Mouse (Mus musculus) cerebellum, adult 9-11 months (tissue): ENCODE results near the gene Zfp280b.
"Not testable (repeated sequence)": the region's sequence is repeated elsewhere in the genome, so short reads cannot be mapped to it uniquely, and the experiment has no call there.

Experiments used
- DNase-seq: peaks from one replicate; pipeline ENCODE4 v3.0.0; 2022

The Zfp280b gene

DNA sequence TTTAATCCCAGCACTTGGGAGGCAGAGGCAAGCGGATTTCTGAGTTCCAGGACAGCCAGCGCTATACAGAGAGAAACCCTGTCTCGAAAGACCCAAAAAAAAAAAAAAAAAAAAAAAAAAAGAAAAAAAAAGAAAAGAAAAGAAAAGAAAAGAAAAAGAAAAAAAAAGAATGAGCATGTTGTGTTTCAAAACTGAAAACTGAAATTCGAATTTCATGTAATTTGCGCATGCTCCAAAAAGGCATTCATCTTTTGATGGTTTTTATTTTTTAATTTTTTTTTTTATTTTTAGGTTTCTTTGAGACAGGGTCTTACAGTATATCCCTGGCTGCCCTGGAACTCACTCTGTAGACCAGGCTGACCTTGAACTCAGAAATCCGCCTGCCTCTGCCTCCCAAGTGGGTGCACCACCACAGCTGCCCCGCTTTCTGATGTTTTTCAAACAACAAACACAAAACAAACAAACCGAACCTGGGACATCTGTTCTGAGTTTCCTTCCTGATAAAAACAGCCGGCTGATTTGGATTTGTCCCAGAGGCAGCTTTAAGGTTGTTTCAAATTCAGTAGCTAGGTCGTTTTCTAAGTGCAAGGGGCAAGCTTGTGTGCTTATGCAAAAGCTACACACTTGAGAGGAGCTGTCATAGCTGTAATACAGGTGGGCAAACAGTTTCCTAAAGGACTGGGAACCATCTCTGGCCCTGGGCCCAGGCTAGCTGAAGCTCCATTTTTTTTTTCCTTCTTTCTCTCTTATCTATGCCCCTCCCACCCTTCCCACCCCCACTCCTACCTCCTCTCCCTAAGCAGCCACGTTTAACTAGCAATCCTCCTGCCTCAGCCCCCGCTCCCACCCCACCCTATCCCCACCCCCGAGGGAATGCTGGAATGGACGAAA lies 694 bp upstream of the Zfp280b start:
- DNase-seq, result no peak

DNA sequence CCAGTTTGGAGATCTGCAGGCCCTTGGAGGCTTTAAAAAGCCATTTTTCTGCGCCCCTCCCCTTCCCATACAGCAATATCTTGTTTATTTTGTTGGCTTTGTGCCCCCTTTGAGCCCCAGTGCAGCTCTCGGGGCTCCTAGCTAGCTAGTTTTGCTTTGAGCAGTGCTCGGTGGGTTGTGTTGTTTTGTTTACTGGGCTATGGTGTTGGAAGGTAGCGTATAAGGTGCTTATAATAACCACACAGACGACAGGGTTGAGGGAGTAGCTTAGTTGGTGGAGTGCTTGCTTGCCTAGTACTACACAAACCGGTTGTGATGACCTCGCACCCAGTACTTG lies 637 bp downstream of the Zfp280b start:
- DNase-seq, result no peak

DNA sequence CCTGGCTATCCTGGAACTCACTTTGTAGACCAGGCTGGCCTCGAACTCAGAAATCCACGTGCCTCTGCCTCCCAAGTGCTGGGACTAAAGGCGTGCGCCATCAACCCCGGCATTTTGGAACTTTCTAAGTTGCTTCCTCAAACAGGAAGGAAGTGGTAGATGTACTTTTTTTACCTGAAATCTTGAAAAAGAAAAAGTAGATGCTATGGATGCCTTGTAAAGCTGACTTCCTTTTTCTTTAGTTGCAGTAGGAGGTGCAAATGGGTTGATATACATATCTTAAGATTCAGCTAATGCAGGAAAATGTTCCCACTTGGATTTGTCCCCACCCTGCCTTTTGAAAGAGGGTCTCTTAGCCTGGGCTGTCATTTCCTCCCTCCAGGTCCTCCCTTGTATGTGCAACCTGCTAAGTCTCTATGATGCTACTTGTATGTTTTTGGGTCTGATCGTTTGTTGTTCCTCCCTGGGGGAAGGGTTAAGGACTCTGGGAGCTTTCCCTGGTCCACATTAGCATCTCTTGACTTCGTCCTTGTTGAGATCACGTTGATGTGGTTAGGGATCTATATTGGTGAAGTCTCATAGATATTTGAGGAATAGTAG lies 1.7 kb downstream of the Zfp280b start:
- DNase-seq, result no peak

DNA sequence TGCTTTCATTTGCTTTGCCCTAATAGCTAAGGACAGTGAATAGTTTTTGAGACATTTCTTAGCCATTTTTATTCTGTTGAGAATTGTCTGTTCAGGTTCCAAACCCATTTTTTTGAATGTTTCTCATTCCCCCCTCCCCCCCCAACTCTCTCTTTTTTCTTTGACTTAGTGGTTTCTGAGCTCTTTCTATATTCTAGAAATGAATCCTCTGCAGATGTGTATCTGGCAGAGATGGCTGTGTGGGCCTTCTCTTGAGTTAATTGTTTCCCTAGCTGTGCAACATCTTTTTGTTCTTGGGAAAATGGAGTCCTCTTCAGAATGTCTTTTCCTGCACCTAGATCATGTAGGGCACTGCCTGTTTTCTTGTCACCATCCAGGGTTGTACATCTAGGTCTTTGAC lies 2.8 kb downstream of the Zfp280b start:
- DNase-seq, result no peak

DNA sequence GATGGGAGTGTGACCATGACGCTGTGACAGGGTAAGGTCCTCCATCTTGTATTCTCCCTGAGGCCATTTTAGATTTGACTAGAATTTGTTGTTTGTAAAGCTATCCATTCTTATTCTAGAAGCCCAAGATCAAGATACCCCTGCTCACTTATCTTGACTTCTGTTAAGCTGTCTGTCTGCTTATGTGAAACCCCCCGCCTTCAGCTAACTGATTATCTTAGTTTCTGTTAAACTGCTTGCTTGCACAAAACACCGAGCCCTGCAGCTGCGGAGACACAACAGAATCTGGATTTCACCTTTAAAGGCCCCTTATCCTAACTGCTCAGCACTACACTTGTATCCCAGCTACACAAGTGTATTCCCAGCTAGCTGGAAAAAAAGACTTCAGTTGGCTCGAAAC lies 4.5 kb downstream of the Zfp280b start:
- DNase-seq, result no peak

DNA sequence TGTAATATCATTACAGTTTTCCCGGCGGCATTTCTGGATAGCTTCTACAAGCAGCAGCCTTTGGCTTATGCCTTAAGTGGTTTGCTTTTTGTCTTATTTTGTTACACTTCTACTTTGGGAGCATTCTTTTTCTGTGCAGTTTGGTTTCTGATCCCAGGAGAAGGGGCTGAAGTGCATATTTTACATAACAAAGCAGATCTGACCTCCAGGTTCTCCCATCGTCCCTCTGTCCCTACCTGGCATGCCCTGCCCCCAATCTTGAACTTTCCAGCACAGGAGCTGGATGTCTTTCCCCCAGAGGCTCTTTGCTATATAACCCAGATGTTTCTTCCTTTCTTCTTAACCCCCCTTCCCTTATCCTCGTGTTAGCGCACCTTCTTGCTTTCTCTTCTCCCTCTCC lies 12.9 kb downstream of the Zfp280b start:
- DNase-seq, result no peak

DNA sequence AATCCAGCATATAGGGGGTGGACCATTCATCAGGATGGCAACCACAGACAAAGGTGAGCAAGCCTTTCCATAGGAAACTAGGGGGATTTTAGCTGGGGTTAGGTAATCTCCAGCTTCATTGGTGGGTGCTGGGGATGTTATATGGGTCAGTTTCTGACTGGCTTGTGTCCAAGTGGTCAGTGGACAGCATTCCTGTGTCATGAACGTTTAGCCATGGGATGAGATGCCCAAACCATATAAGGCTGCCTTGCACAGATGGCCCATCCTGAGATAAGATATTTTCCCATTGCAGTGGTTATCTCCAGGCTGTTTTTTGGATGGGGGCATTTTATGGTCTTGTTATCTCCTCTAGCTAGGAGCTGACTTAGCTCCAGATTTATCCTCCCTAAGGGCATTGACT lies 14.3 kb downstream of the Zfp280b start:
- DNase-seq, result no peak

DNA sequence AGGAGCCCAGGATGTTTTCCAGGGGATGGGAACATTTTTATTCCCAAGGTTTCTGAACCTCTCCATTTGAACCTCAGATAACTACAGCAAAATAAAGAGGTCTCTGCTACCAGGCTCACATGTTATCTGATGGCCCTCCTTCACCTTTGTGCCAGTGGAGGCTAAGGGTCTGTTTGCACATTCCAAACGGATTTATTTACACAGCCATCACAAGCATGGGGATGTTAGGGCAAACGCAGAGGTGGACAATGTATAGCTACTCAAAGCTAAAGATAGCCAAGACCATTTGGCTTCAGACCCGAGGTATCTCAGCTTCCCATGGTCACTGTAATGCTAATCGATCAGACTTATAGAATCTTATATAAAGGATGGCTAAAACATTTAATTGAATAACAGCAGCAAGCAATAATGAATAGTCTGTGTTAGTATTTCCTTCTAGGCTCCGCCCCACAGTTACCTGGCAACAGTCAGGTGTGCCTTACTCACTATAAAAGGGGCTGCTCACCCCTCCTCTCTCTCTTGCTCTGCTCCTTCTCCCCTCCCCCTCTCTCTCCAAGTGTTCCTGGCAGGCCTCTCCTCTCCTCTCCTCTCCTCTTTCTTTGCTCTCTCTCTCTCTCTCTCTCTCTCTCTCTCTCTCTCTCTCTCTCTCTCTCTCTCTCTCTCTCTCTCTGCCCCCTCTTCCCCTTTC lies 14.9 kb downstream of the Zfp280b start:
- DNase-seq, result no peak

DNA sequence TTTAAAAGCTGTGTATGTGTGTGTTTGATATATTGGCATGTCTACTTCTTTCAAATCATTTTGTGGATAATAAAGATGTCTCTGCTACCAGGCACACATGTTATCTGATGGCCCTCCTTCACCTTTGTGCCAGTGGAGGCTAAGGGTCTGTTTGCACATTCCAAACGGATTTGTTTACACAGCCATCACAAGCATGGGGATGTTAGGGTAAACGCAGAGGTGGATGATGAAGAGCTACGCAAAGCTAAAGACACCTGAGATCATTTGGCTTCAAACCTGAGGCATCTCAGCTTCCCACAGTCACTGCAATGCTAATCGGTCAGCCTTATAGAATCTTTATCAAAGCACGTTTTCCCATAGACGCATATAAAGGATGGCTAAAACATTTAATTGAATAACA lies 16.5 kb downstream of the Zfp280b start:
- DNase-seq, result no peak

DNA sequence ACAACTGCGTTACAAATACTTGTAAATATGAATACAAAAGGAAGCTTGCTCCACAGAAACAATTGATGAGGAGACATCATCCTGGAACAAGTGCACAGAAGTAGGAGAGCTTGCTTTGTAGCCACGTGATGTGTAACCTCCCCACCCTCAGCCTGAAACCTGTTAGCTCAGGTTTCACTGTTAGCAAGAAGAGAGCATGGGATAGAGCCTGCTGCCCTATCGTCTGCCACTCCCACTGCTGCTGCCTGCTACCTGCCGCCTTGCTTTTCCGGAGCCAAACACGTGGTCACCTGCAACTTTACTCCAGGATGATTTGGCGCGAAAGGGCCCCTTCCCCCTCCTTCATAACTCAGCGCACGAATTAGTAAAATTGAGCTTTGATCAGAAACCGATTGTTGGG lies 19.4 kb downstream of the Zfp280b start:
- no peak for DNase-seq

DNA sequence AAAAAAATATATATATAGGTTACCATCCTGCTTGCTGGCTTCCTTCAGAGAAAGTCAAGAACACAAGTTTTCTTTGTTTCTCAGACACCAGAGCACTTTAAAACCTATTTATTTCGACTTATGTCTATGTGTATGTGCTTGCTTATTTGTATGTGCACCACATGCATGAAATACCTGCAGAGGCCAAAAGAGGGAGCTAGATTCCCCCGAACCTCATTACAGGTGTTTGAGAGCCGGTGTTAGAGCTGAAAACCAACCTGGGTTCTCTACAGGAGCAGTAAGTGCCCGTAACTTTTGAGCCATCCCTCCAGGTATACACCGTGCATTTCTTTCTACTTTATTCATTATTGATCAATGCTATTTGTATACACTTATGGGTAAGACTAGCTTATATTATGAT lies 30.0 kb downstream of the Zfp280b start:
- no peak for DNase-seq

DNA sequence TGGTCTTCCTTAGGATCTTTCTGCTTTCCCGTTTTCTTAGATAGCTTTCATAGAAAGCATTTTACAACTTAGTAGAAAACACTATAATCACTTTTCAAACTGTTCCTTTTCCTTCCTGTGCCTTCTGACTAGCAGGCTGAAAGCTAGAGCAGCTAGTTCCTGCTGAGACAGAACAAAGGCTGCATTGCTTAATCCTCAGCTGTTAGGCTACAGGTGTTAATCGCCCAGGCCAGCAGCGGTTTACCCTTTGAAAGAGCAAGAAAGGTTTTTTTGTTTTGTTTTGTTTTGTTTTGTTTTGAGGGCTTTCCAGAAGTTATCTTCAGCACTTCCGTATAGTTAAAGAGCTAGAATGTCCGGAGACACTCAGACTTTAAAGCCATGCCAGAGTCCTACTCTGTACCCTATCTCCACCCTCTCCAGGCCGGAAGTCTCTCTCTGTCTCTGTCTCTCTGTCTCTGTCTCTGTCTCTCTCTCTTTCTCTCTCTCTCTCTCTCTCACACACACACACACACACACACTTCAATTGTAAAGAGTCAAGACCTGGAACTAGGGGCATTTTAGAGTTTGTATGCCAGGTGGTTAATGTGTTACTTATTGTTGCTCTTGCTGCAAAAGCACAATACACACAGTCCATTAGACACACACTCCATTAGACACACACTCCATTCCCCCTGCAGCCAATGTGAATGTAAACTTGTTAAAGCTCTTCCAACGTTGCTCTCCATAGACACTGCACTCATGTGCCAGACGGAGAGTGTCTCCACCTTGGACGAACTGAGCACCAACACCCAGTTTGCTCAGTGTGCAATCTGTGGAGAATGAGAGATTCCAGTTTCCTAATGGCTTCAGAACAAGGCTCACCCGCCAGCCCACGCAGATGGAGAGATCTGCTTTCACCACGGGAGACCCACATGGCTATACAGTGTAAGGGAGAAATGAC lies 35.5 kb downstream of the Zfp280b start:
- DNase-seq, result peak; percentile 72

DNA sequence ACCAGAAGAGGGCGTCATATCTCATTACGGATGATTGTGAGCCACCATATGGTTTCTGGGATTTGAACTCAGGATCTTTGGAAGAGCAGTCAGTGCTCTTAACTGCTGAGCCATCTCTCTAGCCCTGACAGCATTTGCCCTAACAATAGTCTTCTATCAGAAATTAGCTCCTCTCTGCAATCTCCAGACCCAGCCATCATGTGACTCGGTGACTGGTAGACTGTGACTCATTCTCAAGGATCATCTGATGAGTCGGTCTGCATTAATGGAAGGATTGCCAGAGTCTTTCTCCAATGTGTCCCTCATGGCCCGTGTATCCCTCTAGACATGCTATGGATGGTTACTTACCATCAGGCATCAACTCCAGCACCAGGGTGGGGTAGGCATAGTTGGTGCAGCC lies 39.6 kb downstream of the Zfp280b start:
- DNase-seq, result not testable (repeated sequence)

DNA sequence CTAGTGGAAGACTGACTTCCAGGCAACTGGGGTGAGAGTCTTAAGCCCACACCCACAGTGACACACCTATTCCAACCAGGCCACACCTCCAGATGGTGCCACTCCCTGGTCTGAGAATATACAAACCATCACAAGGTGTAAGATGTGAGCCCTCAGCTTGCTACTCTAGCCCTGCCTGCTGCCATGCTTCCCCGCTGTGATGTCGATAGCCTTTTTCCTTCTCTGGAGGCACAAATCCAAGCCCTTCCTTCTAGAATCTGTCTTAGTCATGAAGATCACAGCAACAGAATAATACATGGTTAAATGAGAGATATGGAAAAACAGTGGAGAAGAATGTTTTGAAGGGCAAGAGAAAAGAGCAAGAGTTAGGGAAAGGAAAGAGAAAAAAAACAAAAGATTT lies 44.6 kb downstream of the Zfp280b start:
- not testable (repeated sequence) for DNase-seq
